Mouse (Mus musculus) kidney, adult 8-10 months (tissue): Measurements from ENCODE around the gene Tmem91.
A peak's percentile ranks its signal among the peaks of the same experiment; 100 is the strongest.

Source experiments
- DNase-seq, 2 experiments: peaks; one replicate each; pipeline ENCODE4 v3.0.0; 2022

The Tmem91 gene

GRCm38 (mm10) chr7:25669631-25670030, 5.3 kb downstream of the Tmem91 start:
- no peak for DNase-seq

- no peak for DNase-seq
These were observed 5.8 kb downstream of the Tmem91 start for GRCm38 (mm10) chr7:25669158-25669557.

- no peak for DNase-seq
These were observed 8.6 kb downstream of the Tmem91 start for GRCm38 (mm10) chr7:25666381-25666780.

GRCm38 (mm10) chr7:25658657-25659472, 16.1 kb downstream of the Tmem91 start, which contains the start of the genes Bckdha and Exosc5:
Gene Bckdha (minus strand): TSS chr7:25658981.
Gene Exosc5 (plus strand): TSS chr7:25659164.
- peak; percentile 100 for DNase-seq

- DNase-seq = no peak
These were observed 17.2 kb downstream of the Tmem91 start for GRCm38 (mm10) chr7:25657785-25658184.

- DNase-seq = peak; percentile 67 to 83
These were observed 19.2 kb downstream of the Tmem91 start for GRCm38 (mm10) chr7:25655601-25656428.

GRCm38 (mm10) chr7:25652244-25652759, 22.7 kb downstream of the Tmem91 start:
- DNase-seq = no peak

- no peak for DNase-seq
These were observed 23.7 kb downstream of the Tmem91 start for GRCm38 (mm10) chr7:25651281-25651680.

- no peak for DNase-seq
These were observed 25.1 kb downstream of the Tmem91 start for GRCm38 (mm10) chr7:25649839-25650238.

- DNase-seq = no peak
These were observed 27.3 kb downstream of the Tmem91 start for GRCm38 (mm10) chr7:25647574-25648123.

GRCm38 (mm10) chr7:25645074-25645473, 29.9 kb downstream of the Tmem91 start:
- peak; percentile 30 to 45 for DNase-seq

- no peak for DNase-seq
These were observed 30.3 kb downstream of the Tmem91 start for GRCm38 (mm10) chr7:25644631-25645030.

GRCm38 (mm10) chr7:25644136-25644535, 30.8 kb downstream of the Tmem91 start:
- no peak for DNase-seq

GRCm38 (mm10) chr7:25639754-25640153, 35.2 kb downstream of the Tmem91 start:
- DNase-seq = no peak

- no peak for DNase-seq
These were observed 37.9 kb downstream of the Tmem91 start for GRCm38 (mm10) chr7:25637099-25637498.

- no peak for DNase-seq
These were observed 38.6 kb downstream of the Tmem91 start for GRCm38 (mm10) chr7:25636373-25636772.

- DNase-seq = no peak
These were observed 42.3 kb downstream of the Tmem91 start for GRCm38 (mm10) chr7:25632679-25633078.

- no peak for DNase-seq
These were observed 46.7 kb downstream of the Tmem91 start for GRCm38 (mm10) chr7:25628323-25628620.

GRCm38 (mm10) chr7:25627431-25628322, 47.3 kb downstream of the Tmem91 start:
- peak; percentile 58 to 61 for DNase-seq

- peak in 1 of 2 experiments; percentile 26 for DNase-seq
These were observed 48.2 kb downstream of the Tmem91 start, which contains the start of gene B3gnt8 for GRCm38 (mm10) chr7:25626509-25627430. Gene B3gnt8 (plus strand): TSS chr7:25626654.
